Mouse (Mus musculus): ENCODE measurements around the gene Ing3. TPM values are rescaled to one million over a fixed set of nuclear protein-coding genes. Genes with fewer than 3 reads are reported as not detected.

The Ing3 gene
- polyA plus RNA-seq, 1 experiment from 2014 or later: 36.6 TPM

DNA sequence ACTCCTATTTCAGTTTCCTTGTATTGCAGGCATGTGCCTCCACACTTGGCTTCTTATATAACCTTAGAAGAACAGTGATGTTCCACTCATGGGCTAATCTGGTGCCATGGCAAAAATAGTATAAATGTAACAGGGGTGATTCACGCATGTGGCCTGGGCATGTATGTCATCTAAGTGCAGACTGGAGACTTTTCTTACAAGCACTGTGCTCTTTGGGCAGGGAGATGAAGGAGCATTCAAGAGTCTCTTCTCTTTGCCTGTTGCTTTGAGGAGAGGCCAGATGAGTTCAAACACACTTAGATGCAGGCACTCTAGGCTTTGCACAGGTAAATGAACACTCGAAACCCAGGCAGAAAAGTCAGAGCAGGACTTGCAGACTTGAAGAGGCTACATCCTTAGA is 74.8 kb downstream of the Ing3 start:
- 81% methylated on average over 2 of the region's 2 CpGs for WGBS
- Histone ChIP-seq H3K9me3 (replicated peaks) (no peaks in the 10 kb centered on the region), H3K36me3 (no peaks in the 10 kb centered on the region), H3K4me1 (replicated peaks) (peaks cover 7% of the 10 kb centered on the region; the same call in 1 of the 2 replicates), H3K27me3 (no peaks in the 10 kb centered on the region), H3K4me2 (no peak overlapping the region), H3K4me3 (no peak overlapping the region), H3K27ac (no peak overlapping the region), H3K9ac (no peak overlapping the region)
- no peak for ATAC-seq (replicated peaks; ENCODE audit: insufficient number of reproducible peaks, insufficient read depth, low FRiP score, low read depth)

Other genes starting within 250 kb of the Ing3 start
- 65.9 and 79.5 TPM in 2 replicates for gene Tspan12, start 97.1 kb upstream of the Ing3 start, polyA plus RNA-seq (2015; fragmentation: Nextera tagmentation; extraction: Ambion mirVana)
- 4.7 and 5.7 TPM in 2 replicates for gene Cped1, start 36.3 kb downstream of the Ing3 start, polyA plus RNA-seq (2015; fragmentation: Nextera tagmentation; extraction: Ambion mirVana)

All from heart, embryonic 15.5 days (tissue).